Comparison of ENCODE assay signal across 1 mouse cellular context in the genomic region with DNA sequence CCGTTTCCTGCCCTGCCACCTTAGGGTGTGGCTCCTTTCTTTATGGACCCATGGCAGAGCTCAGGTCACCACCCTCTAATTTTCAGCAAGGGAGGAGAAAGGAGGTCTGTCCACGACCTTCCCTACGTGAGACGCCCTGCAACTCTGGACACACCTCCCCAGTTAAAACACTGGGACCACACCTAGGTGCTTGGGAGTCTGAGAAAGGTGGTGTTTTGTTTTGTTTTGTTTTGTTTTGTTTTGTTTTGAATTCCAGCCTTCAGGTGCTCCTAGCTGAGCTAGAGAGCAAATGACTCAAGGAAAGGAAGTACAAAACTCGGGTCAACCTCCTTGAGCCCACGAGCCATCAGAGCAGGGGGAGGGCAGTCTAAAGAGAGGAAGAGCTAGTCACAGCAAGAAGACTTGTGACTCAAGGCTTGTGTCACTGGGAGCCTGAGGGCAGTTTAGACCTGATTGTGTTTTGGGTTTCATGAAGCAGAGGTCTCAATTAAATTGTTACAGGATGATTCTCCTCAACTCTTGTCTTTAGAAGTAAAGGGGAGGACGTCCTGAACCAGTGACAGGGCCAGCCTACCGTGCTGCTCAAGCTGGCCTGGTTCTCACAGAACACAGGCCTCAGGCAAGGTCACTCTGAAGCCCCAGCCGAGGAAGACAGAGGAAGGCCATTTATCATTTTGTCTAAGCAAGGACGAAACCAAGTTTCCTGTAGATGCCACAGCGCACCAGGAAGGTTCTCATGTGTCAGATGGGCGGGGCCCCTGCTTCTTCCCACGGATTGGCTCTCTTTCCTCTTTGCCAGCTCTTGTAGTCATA.
TF ChIP-seq lines count a peak whose summit lies in the region.

No protein-coding gene starts in this region.

TF ChIP-seq in CH12.LX, 34 proteins besides CTCF, POLR2A, EP300 and RAD21 (continued from another document):
- TF ChIP-seq USF1 (IDR thresholded peaks at IDR 0.05; ENCODE audit: low read depth, low read length), result no peak
- TF ChIP-seq E2F4 (IDR thresholded peaks at IDR 0.05; ENCODE audit: insufficient replicate concordance, low read depth, low read length), result no peak
- TF ChIP-seq MAX (IDR thresholded peaks at IDR 0.05; ENCODE audit: low read length), result no peak
- no peak for TF ChIP-seq SMC3 (IDR thresholded peaks at IDR 0.05; ENCODE audit: low read depth, low read length)
- TF ChIP-seq ZC3H11A (IDR thresholded peaks at IDR 0.05; ENCODE audit: low read depth, low read length), result no peak
- no peak for TF ChIP-seq JUND (conservative IDR thresholded peaks at IDR 0.05; ENCODE audit: low read depth, low read length)
